Mouse (Mus musculus) cerebral cortex, adult 2 months (tissue): ENCODE data around the gene Dnajc12.

ENCODE experiments used
- WGBS: fragments of 180-500 bp; shearing (Covaris S2); methylation state at CpG from one replicate; pipeline ENCODE4 v1.1.7; 2018; 5-methylcytosine and 5-hydroxymethylcytosine counted together

Gene Dnajc12

GRCm38 (mm10) chr10:63431221-63431736 is 49.0 kb downstream of the Dnajc12 start:
- WGBS: 92% methylated on average over 7 of the region's 7 CpGs

GRCm38 (mm10) chr10:63432099-63432498 is 49.9 kb downstream of the Dnajc12 start:
- 87% methylated on average over 8 of the region's 8 CpGs for WGBS

GRCm38 (mm10) chr10:63432887-63433286 is 50.6 kb downstream of the Dnajc12 start:
- WGBS: 82% methylated on average over 2 of the region's 2 CpGs

- 81% methylated on average over 7 of the region's 7 CpGs for WGBS
These were observed 57.5 kb downstream of the Dnajc12 start for GRCm38 (mm10) chr10:63439694-63440228.

GRCm38 (mm10) chr10:63444602-63445387 is 62.6 kb downstream of the Dnajc12 start:
- WGBS: 89% methylated on average over 13 of the region's 13 CpGs

GRCm38 (mm10) chr10:63453926-63454325 is 71.7 kb downstream of the Dnajc12 start:
- WGBS: 93% methylated on average over 4 of the region's 4 CpGs

- 50% methylated on average over 8 of the region's 8 CpGs for WGBS
These were observed 73.1 kb downstream of the Dnajc12 start for GRCm38 (mm10) chr10:63455110-63455878.

- WGBS: 73% methylated on average over 17 of the region's 17 CpGs
These were observed 75.3 kb downstream of the Dnajc12 start for GRCm38 (mm10) chr10:63457292-63458128.
